Mouse (Mus musculus) liver, embryonic 14.5 days (tissue): Measurements from ENCODE around the gene Slc35c1. TPM values are rescaled to one million over a fixed set of nuclear protein-coding genes. Genes with fewer than 3 reads are reported as not detected.

Experiments used
- ATAC-seq: fragments of 200-750 bp; cut with Nextera tagmentation; 2 replicates; pipeline ENCODE4 v1.8.0; 2017; ENCODE audit warnings: moderate number of reproducible peaks, mild to moderate bottlenecking, moderate library complexity; ENCODE audit not compliant: insufficient read depth
- DNase-seq, 3 experiments: peaks; one replicate each; pipeline ENCODE4 v3.0.0-alpha.2; 2012 to 2013; ENCODE audit warnings: low read depth in 3 of 3, low spot score in 3 of 3
- H3K27ac ChIP-seq: fragments of 300-500 bp; sonication (generic); 2 replicates; pipeline ENCODE4 v1.5.1; 2014; ENCODE audit warnings: moderate library complexity, mild to moderate bottlenecking, control low read depth, inconsistent platforms
- H3K27me3 ChIP-seq: fragments of 300-500 bp; sonication (generic); 2 replicates; pipeline ENCODE4 v1.6.1; 2014; ENCODE audit warnings: mild to moderate bottlenecking, low read length, moderate library complexity; ENCODE audit not compliant: control insufficient read depth, insufficient read depth
- H3K36me3 ChIP-seq: fragments of 300-500 bp; sonication (generic); replicated peaks from 2 replicates; pipeline ENCODE4 v1.6.1; 2014; ENCODE audit warnings: low read depth; ENCODE audit not compliant: control insufficient read depth, insufficient read depth
- H3K4me1 ChIP-seq, 2 experiments: fragments of 200-500 bp in 1 of 2; fragments of 300-500 bp in 1 of 2; sonication (generic) in 1 of 2; replicated peaks; 2 replicates each; pipeline ENCODE4 v1.6.1; 2012 to 2014; ENCODE audit warnings: antibody characterized with exemption in 1 of 2, inconsistent platforms in 1 of 2, low read length in 1 of 2; ENCODE audit not compliant: control insufficient read depth in 2 of 2, insufficient read depth in 2 of 2
- H3K4me2 ChIP-seq: fragments of 300-500 bp; sonication (generic); 2 replicates; pipeline ENCODE4 v1.6.1; 2014; ENCODE audit warnings: low read depth, mild to moderate bottlenecking, control low read depth, moderate library complexity
- H3K4me3 ChIP-seq, 2 experiments: fragments of 200-500 bp in 1 of 2; fragments of 300-500 bp in 1 of 2; sonication (generic) in 1 of 2; 2 replicates each; pipeline ENCODE4 v1.5.1; 2012 to 2014; ENCODE audit warnings: low read depth in 2 of 2, low read length in 2 of 2, mild to moderate bottlenecking in 2 of 2, control low read depth in 1 of 2, inconsistent platforms in 1 of 2, moderate library complexity in 1 of 2; ENCODE audit not compliant: insufficient read depth in 1 of 2
- H3K9ac ChIP-seq: fragments of 300-500 bp; sonication (generic); replicated peaks from 2 replicates; pipeline ENCODE4 v1.6.1; 2014; ENCODE audit warnings: mild to moderate bottlenecking, control low read depth, moderate library complexity
- H3K9me3 ChIP-seq: fragments of 300-500 bp; sonication (generic); 2 replicates; pipeline ENCODE4 v1.6.1; 2016; ENCODE audit warnings: low read length, mixed read lengths; ENCODE audit not compliant: control insufficient read depth
- CTCF ChIP-seq: IDR thresholded peaks from 2 replicates; pipeline ENCODE4 v1.5.1; 2016; ENCODE audit warnings: antibody characterized with exemption, low read depth, control low read depth
- EP300 ChIP-seq: IDR thresholded peaks from 2 replicates; pipeline ENCODE4 v1.6.1; 2016; ENCODE audit warnings: antibody characterized with exemption, low read depth
- WGBS: fragments of 180-500 bp; shearing (Covaris S2); extraction: QIAGEN DNeasy Blood & Tissue Kit; methylation state at CpG from one replicate; pipeline ENCODE4 v1.1.7; 2014; ENCODE audit not compliant: insufficient replicate concordance; 5-methylcytosine and 5-hydroxymethylcytosine counted together
- polyA plus RNA-seq, 2 experiments: library from polyadenylated mRNA; depleted of rRNA in 1 of 2; stranded (reverse) in 1 of 2; unstranded in 1 of 2; fragments of >200 nt; fragmentation: Nextera tagmentation in 1 of 2; extraction: Ambion mirVana in 1 of 2; gene quantifications; 2 replicates each; pipeline versions ENCODE4 v1.2.1 to v1.2.3; 2012 to 2014

Gene Slc35c1
- polyA plus RNA-seq, 2 experiments, result 7.0 to 9.9 TPM

DNA sequence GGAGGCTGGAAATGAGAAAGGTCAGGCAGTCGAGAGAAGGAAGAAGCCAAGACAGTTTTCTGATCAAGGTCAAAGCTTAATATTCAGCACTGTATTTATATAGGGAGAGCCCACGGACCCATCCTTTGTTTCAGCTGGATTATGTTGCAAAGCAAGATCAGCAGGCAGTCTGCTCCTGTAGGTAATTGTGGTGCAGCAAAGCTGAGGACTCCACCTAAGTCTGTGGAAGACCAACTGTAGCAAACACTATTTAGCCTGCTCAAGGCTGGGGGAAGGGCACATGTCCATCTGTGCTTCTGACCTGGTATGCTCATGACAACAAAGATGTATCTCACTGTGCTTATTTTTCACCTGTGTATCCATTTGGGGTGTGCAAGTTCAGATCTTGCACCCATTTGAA lies 15.4 kb upstream of the Slc35c1 start:
- WGBS, result 55% methylated on average over 2 of the region's 2 CpGs
- H3K27me3 ChIP-seq, result no peaks in the 10 kb centered on the region

DNA sequence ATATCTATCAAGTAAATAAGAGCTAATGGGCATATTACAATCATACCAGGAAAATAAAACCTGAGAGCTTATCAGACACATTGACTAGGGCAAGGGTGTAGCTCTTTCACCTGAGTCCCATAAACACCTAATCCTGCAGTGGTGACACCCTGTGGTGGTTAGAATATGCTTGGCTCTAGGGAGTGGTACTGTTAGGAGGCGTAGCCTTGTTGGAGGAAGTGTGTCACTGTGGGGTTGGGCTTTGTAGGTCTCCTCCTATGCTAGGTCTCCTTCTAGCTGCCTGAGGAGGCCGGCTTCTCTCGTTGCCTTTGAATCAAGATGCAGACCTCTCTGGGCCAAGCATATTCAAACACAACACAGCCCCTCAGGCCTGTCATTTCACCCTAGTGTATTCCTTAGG lies 14.6 kb upstream of the Slc35c1 start:
- H3K27ac ChIP-seq, result no peak overlapping the region
- H3K4me3 ChIP-seq, result no peak overlapping the region
- TF ChIP-seq CTCF (no peak), EP300 (no peak)
- ATAC-seq, result no peak
- H3K4me2 ChIP-seq, result no peak overlapping the region
- no peak for DNase-seq
- no peaks in the 10 kb centered on the region for H3K9me3 ChIP-seq
- no peaks in the 10 kb centered on the region for H3K36me3 ChIP-seq
- H3K27me3 ChIP-seq, result no peaks in the 10 kb centered on the region
- 59% methylated on average over 3 of the region's 3 CpGs for WGBS
- no peaks in the 10 kb centered on the region for H3K4me1 ChIP-seq
- no peak overlapping the region for H3K9ac ChIP-seq

More for the DNA sequence above, 15.4 kb upstream of the Slc35c1 start:
- no peaks in the 10 kb centered on the region for H3K4me1 ChIP-seq
- H3K36me3 ChIP-seq, result no peaks in the 10 kb centered on the region
- no peak for ATAC-seq
- no peak overlapping the region for H3K27ac ChIP-seq
- H3K9me3 ChIP-seq, result no peaks in the 10 kb centered on the region
- DNase-seq, result no peak
- no peak overlapping the region for H3K9ac ChIP-seq
- TF ChIP-seq EP300 (no peak), CTCF (no peak)
- H3K4me3 ChIP-seq, result no peak overlapping the region
- no peak overlapping the region for H3K4me2 ChIP-seq

DNA sequence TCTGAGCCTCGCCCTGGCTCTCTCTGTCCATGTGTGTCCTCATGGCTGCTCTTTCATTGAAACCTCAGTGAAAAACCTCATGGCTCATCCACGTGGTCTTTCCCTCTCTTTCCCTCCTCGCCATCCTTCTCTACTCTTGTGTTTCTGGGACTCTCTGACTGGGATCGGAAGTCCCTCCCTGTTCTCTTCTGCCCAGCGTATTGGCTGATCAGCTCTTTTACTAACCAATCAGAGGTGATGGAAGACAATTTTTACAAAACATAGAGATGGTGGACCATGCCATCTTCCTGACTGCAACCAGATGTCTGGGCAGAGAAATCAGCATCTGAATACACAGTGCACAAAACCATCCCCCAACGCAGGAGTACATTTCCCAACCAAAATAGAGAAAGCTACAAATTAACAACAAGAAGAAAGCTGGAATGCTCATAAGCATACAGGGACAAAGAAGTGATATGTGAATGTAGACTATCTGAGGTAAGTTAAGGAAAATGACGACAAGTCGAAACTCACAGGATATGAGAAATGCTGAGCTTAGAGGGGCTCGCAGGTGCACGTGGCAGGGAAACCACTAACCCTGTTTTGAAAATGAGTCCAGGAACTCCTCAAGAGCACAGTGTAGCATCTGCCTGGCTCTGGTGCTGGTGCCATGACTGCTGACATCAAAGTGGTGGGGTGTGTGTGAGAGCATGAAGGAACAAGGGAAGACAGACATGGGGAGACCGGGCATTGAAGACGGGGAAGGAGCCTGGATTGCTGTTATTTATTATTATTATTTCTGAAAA lies 11.7 kb upstream of the Slc35c1 start:
- Histone ChIP-seq H3K9ac (no peak overlapping the region), H3K27ac (no peak overlapping the region), H3K4me3 (no peak overlapping the region), H3K27me3 (no peaks in the 10 kb centered on the region), H3K36me3 (no peaks in the 10 kb centered on the region), H3K9me3 (no peaks in the 10 kb centered on the region), H3K4me2 (no peak overlapping the region), H3K4me1 (no peaks in the 10 kb centered on the region)
- no peak for ATAC-seq
- WGBS, result 65% methylated on average over 12 of the region's 12 CpGs
- no peak for TF ChIP-seq EP300
- no peak for TF ChIP-seq CTCF
- no peak for DNase-seq

DNA sequence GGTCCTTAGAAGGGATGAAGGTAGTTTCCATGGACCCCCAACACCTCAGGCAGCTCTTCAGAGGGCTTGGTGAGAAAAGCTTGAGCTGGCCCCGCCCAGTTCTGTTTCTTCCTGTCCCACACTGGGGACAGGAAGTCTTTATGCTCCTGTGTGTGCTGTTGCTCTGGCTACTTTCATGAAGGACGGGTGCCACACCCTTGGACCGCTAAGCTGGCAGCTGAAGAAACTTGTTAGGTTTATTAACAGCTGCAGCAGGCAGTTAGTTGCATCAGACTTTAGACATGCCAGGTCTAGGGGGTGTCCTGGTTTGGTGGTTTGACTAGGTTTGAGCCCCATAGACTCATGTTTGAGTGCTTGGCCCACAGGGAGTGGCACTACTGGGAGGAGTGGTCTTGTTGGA lies 4.4 kb upstream of the Slc35c1 start:
- H3K27ac ChIP-seq, result no peak overlapping the region
- H3K9ac ChIP-seq, result no peak overlapping the region
- whole genome bisulfite sequencing, result 27% methylated on average over 3 of the region's 3 CpGs
- peaks cover 0 to 3% of the 10 kb centered on the region in 2 experiments; a peak in 1 of 4 replicates for H3K4me1 ChIP-seq
- DNase-seq, result no peak
- H3K4me3 ChIP-seq, result no peak overlapping the region
- ATAC-seq, result no peak
- H3K9me3 ChIP-seq, result no peaks in the 10 kb centered on the region
- TF ChIP-seq CTCF (no peak), EP300 (no peak)
- H3K27me3 ChIP-seq, result no peaks in the 10 kb centered on the region; the same call in 1 of the 2 replicates
- no peak overlapping the region for H3K4me2 ChIP-seq
- no peaks in the 10 kb centered on the region for H3K36me3 ChIP-seq

DNA sequence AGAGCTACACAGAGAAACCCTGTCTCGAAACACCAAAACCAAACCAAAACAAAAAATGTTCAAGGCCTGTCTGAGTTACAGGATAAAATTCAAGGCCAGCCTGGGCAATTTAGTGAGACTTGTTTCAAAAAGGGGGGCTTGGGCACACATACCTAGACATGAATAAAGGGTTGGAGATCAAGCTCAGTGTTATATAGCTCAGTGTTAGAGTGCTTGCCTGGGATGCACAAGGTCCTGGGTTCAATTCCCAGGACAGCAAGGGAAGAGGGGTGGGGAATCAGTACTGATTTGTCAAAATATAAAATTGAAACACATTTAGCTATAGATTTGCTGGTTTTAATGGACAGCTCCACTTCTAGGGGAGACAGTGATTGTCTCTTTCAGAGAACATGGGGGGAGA lies 877 bp upstream of the Slc35c1 start:
- Histone ChIP-seq H3K27me3 (no peaks in the 10 kb centered on the region; the same call in 1 of the 2 replicates), H3K9me3 (no peaks in the 10 kb centered on the region), H3K4me2 (no peak overlapping the region), H3K36me3 (no peaks in the 10 kb centered on the region), H3K4me1 (peaks cover 10 to 23% of the 10 kb centered on the region in 2 experiments), H3K27ac (no peak overlapping the region), H3K4me3 (no peak overlapping the region), H3K9ac (no peak overlapping the region)
- ATAC-seq (no peak), DNase-seq (no peak)
- 55% methylated on average over 1 of the region's 1 CpGs for WGBS
- no peak for TF ChIP-seq EP300
- TF ChIP-seq CTCF, result no peak
